Mouse (Mus musculus) liver, embryonic 14.5 days (tissue): Measurements from ENCODE around the gene Hc.

Source experiments
- CTCF ChIP-seq: IDR thresholded peaks from 2 replicates; pipeline ENCODE4 v1.5.1; 2016; ENCODE audit warnings: antibody characterized with exemption, low read depth, control low read depth
- EP300 ChIP-seq: IDR thresholded peaks from 2 replicates; pipeline ENCODE4 v1.6.1; 2016; ENCODE audit warnings: antibody characterized with exemption, low read depth

DNA sequence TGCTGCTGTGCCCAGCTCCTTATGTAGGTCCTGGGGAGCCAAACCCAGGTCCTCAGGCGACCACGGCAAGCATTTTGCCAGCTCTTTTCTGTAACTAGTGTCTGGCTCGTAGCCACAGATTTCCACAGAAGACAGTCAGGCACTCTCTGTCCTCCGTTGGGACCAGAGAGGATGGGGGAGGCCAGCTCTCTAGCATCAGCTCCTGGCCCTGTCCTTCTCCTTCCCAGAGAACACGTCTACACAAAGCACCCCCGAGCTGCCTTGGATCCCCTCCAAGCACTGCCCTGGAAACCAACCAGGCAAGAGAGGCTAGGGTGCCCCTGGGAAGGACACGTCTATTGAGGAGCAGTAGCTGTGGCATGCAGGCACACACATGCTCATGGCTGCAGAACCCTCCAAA, 92.1 kb downstream of the Hc start:
- TF ChIP-seq CTCF (no peak), EP300 (no peak)
